ENCODE assay signal across 19 mouse cellular contexts in the genomic region with DNA sequence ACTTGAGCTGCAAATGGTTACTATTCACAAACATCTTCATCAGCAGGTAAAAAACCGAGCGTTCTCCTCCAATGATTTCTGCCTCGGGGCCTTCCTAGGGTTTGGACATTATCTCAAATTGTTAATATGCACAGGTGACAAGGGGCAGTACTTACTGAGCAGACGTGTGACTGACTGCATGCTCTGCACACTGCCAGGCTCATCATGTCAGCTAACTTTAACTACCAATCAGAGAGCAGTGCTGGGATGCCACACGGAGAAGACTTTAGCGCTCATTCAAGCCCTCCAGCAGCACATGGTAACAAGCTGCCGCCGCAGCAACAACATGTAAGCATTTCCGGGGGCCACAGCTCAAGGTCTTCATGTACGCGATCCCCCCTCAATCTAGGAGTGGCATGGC. TPM values are rescaled to one million over a fixed set of nuclear protein-coding genes. Genes with fewer than 3 reads are reported as not detected.
A peak's percentile ranks its signal among the peaks of the same experiment; 100 is the strongest.
DNase-seq lines count a peak whose midpoint lies in the region; ATAC-seq lines count a peak whose summit lies in the region.
"Had no signal": no experiment of that assay in that cellular context is flagged by ENCODE, and none has a peak within 500 bp of the region (broad histone marks: within the 10 kb centered on the region; RNA-seq: fewer than 3 reads in every experiment).

No protein-coding gene starts in this region.

- no peak for DNase-seq in heart, adult 18-20 months
- peak; percentile 17 for DNase-seq in kidney, adult 11 months
- no peak for DNase-seq in kidney, postnatal 14 days
- DNase-seq in kidney, postnatal 36 days = peak; percentile 7 to 8
- DNase-seq: adrenal gland, adult 8-10 months; adrenal gland, postnatal 36 days; cerebellum, adult 2 months; cerebellum, postnatal 10 days; forebrain, postnatal 0 days; gastrocnemius, postnatal 14 days had no signal

- peak overlapping the region; percentile 28 for H3K4me2 ChIP-seq in heart, embryonic 12.5 days
- H3K4me2 ChIP-seq in kidney, embryonic 15.5 days = no peak overlapping the region
- H3K4me2 ChIP-seq: forebrain, embryonic 13.5 days; hindbrain, embryonic 14.5 days; intestine, embryonic 15.5 days had no signal

- no peak overlapping the region for H3K4me3 ChIP-seq in heart, embryonic 12.5 days
- no peak overlapping the region for H3K4me3 ChIP-seq in kidney, embryonic 15.5 days (replicated peaks)
- H3K4me3 ChIP-seq: embryonic facial prominence, embryonic 10.5 days; forebrain, embryonic 13.5 days; hindbrain, embryonic 10.5 days; intestine, embryonic 15.5 days had no signal

- peak overlapping the region; percentile 73 for H3K27ac ChIP-seq in heart, embryonic 12.5 days (ENCODE audit: poor library complexity, severe bottlenecking)
- H3K27ac ChIP-seq in kidney, embryonic 15.5 days = no peak overlapping the region
- H3K27ac ChIP-seq: embryonic facial prominence, embryonic 10.5 days; forebrain, embryonic 13.5 days; hindbrain, embryonic 10.5 days; hindbrain, embryonic 14.5 days; intestine, embryonic 15.5 days had no signal

- H3K27me3 ChIP-seq in heart, embryonic 12.5 days (replicated peaks) = no peaks in the 10 kb centered on the region; the same call in 1 of the 2 replicates
- no peaks in the 10 kb centered on the region for H3K27me3 ChIP-seq in kidney, embryonic 15.5 days
- H3K27me3 ChIP-seq: forebrain, embryonic 13.5 days; intestine, embryonic 15.5 days had no signal

- ATAC-seq in heart, embryonic 12.5 days (ENCODE audit: insufficient number of reproducible peaks, low FRiP score) = peak; percentile 49; the same call in 1 of the 2 replicates
- no peak for ATAC-seq in kidney, embryonic 15.5 days (replicated peaks; ENCODE audit: low FRiP score)
- no peak for ATAC-seq in megakaryocyte-erythroid progenitor cell, adult 5-6 weeks (replicated peaks; ENCODE audit: low FRiP score, low TSS enrichment, poor library complexity, severe bottlenecking)
- ATAC-seq: forebrain, embryonic 13.5 days; forebrain, postnatal 0 days; intestine, embryonic 15.5 days had no signal

- H3K9me3 ChIP-seq in heart, embryonic 12.5 days (replicated peaks) = no peaks in the 10 kb centered on the region
- H3K9me3 ChIP-seq in kidney, embryonic 15.5 days (replicated peaks) = no peaks in the 10 kb centered on the region
- H3K9me3 ChIP-seq: embryonic facial prominence, embryonic 10.5 days; forebrain, embryonic 13.5 days; G1E; hindbrain, embryonic 10.5 days; intestine, embryonic 15.5 days had no signal

- no peak overlapping the region for H3K9ac ChIP-seq in heart, embryonic 12.5 days
- no peak overlapping the region for H3K9ac ChIP-seq in kidney, embryonic 15.5 days
- H3K9ac ChIP-seq: forebrain, embryonic 13.5 days; forebrain, postnatal 0 days; hindbrain, embryonic 14.5 days; intestine, embryonic 15.5 days had no signal

- peaks cover 82% of the 10 kb centered on the region for H3K36me3 ChIP-seq in heart, embryonic 12.5 days
- H3K36me3 ChIP-seq in kidney, embryonic 15.5 days = peaks cover 94% of the 10 kb centered on the region

- H3K4me1 ChIP-seq in heart, embryonic 12.5 days (replicated peaks) = peaks cover 28% of the 10 kb centered on the region
- no peaks in the 10 kb centered on the region for H3K4me1 ChIP-seq in kidney, embryonic 15.5 days
- H3K4me1 ChIP-seq: embryonic facial prominence, embryonic 10.5 days; forebrain, embryonic 13.5 days; hindbrain, embryonic 10.5 days had no signal

- WGBS in heart, embryonic 12.5 days = 65% methylated on average over 11 of the region's 11 CpGs
- 90% methylated on average over 11 of the region's 11 CpGs for WGBS in kidney, embryonic 15.5 days

RNA-seq across cellular contexts. Expression of a gene that starts 26.9 kb away (rescaled TPM):
- polyA plus RNA-seq in heart, embryonic 12.5 days (2016; fragmentation: Nextera tagmentation; extraction: Ambion mirVana) = 8.4 and 9.2 TPM in 2 replicates
- total RNA-seq in heart, adult 18-20 months (2021) = 1 to 10 TPM; 5.5 to 7.3 TPM
- polyA plus RNA-seq in kidney, embryonic 15.5 days (2015; fragmentation: Nextera tagmentation; extraction: Ambion mirVana) = 8.7 and 9.0 TPM in 2 replicates
- 20.9 and 41.3 TPM in 2 replicates for total RNA-seq in megakaryocyte-erythroid progenitor cell, adult 5-6 weeks (2014; fragmentation: Nextera tagmentation)
- total RNA-seq in megakaryocyte-erythroid progenitor cell, adult 5-6 weeks (2017) = 16.0 and 26.4 TPM in 2 replicates

RNA-seq across cellular contexts. Expression of a gene that starts 43.2 kb away (rescaled TPM):
- 2.1 and 3.4 TPM in 2 replicates for polyA plus RNA-seq in heart, embryonic 12.5 days (2016; fragmentation: Nextera tagmentation; extraction: Ambion mirVana)
- total RNA-seq in heart, adult 18-20 months (2021) = 1 to 10 TPM; 1.7 to 3.1 TPM
- 0.64 and 0.91 TPM in 2 replicates for polyA plus RNA-seq in kidney, embryonic 15.5 days (2015; fragmentation: Nextera tagmentation; extraction: Ambion mirVana)
- total RNA-seq in megakaryocyte-erythroid progenitor cell, adult 5-6 weeks (2014; fragmentation: Nextera tagmentation) = not detected in 2 replicates
- not detected in 2 replicates for total RNA-seq in megakaryocyte-erythroid progenitor cell, adult 5-6 weeks (2017)
- polyA plus RNA-seq: G1E had no signal

RNA-seq across cellular contexts. Expression of a gene that starts 45.3 kb away (rescaled TPM):
- polyA plus RNA-seq in heart, embryonic 12.5 days (2016; fragmentation: Nextera tagmentation; extraction: Ambion mirVana) = 26.3 and 26.4 TPM in 2 replicates
- 10 to 100 TPM; 17.2 to 23.7 TPM for total RNA-seq in heart, adult 18-20 months (2021)
- polyA plus RNA-seq in kidney, embryonic 15.5 days (2015; fragmentation: Nextera tagmentation; extraction: Ambion mirVana) = 2.4 and 9.6 TPM in 2 replicates
- total RNA-seq in megakaryocyte-erythroid progenitor cell, adult 5-6 weeks (2014; fragmentation: Nextera tagmentation) = not detected in 2 replicates
- not detected in 2 replicates for total RNA-seq in megakaryocyte-erythroid progenitor cell, adult 5-6 weeks (2017)
- polyA plus RNA-seq: forebrain, embryonic 13.5 days; G1E had no signal

RNA-seq across cellular contexts. Expression of a gene that starts 56.1 kb away (rescaled TPM):
- 36.9 and 38.9 TPM in 2 replicates for polyA plus RNA-seq in heart, embryonic 12.5 days (2016; fragmentation: Nextera tagmentation; extraction: Ambion mirVana)
- 1 to 10 TPM; 2.9 to 3.0 TPM for total RNA-seq in heart, adult 18-20 months (2021)
- polyA plus RNA-seq in kidney, embryonic 15.5 days (2015; fragmentation: Nextera tagmentation; extraction: Ambion mirVana) = 63.7 and 69.1 TPM in 2 replicates
- total RNA-seq in megakaryocyte-erythroid progenitor cell, adult 5-6 weeks (2014; fragmentation: Nextera tagmentation) = 29.4 and 52.1 TPM in 2 replicates
- 34.1 and 43.1 TPM in 2 replicates for total RNA-seq in megakaryocyte-erythroid progenitor cell, adult 5-6 weeks (2017)

Comparison
In these comparisons a context has a peak if more than half of its experiments do, and no peak if none do; other contexts are left out.
1. DNase-seq: peak in kidney, adult 11 months (single experiment) and kidney, postnatal 36 days (2 of 2); none in heart, adult 18-20 months (0 of 2) and kidney, postnatal 14 days (single experiment).
2. RNA of a gene that starts 45.3 kb away (total RNA-seq): 17.2 to 23.7 TPM in heart, adult 18-20 months; not detected in megakaryocyte-erythroid progenitor cell, adult 5-6 weeks; every median in the first group is over 10 times any median in the second.